In genomic region chr2:134527419-134528114, GRCm38 (mm10) we compare ENCODE assay signal across 8 mouse cellular contexts. TPM values are rescaled to one million over a fixed set of nuclear protein-coding genes. Genes with fewer than 3 reads are reported as not detected.
A peak's percentile ranks its signal among the peaks of the same experiment; 100 is the strongest.
DNase-seq lines count a peak whose midpoint lies in the region; ATAC-seq and TF ChIP-seq lines count a peak whose summit lies in the region.

No protein-coding gene starts in this region.

- H3K27me3 ChIP-seq in heart, postnatal 0 days (ENCODE audit: control insufficient read depth, insufficient read depth, low read length): no peaks in the 10 kb centered on the region
- no peaks in the 10 kb centered on the region for H3K27me3 ChIP-seq in limb, embryonic 14.5 days (ENCODE audit: control insufficient read depth, insufficient read depth, low read length)

- peak overlapping the region; percentile 12; the same call in 1 of the 2 replicates for H3K4me3 ChIP-seq in heart, postnatal 0 days (ENCODE audit: low read depth, low read length)
- no peak overlapping the region for H3K4me3 ChIP-seq in limb, embryonic 14.5 days (replicated peaks; ENCODE audit: low read length)

- H3K4me2 ChIP-seq in heart, postnatal 0 days (ENCODE audit: low read depth, low read length): peak overlapping the region; percentile 39
- H3K4me2 ChIP-seq in limb, embryonic 14.5 days (replicated peaks; ENCODE audit: low read depth, low read length, severe bottlenecking): peak overlapping the region; percentile 23; the same call in 1 of the 2 replicates

- 50% methylated on average over 11 of the region's 11 CpGs for WGBS in heart, postnatal 0 days
- WGBS in limb, embryonic 14.5 days: 50% methylated on average over 11 of the region's 11 CpGs

- TF ChIP-seq CTCF in heart, postnatal 0 days (IDR thresholded peaks at IDR 0.05; ENCODE audit: low read depth): no peak

- no peak for TF ChIP-seq EP300 in heart, postnatal 0 days (IDR thresholded peaks at IDR 0.05; ENCODE audit: low read depth)

- H3K9me3 ChIP-seq in heart, postnatal 0 days (replicated peaks; ENCODE audit: control insufficient read depth, low read length): no peaks in the 10 kb centered on the region
- H3K9me3 ChIP-seq in limb, embryonic 14.5 days (ENCODE audit: control insufficient read depth, low read length): no peaks in the 10 kb centered on the region

- peak; percentile 31 to 32 for DNase-seq in cerebellum, postnatal 10 days
- DNase-seq in cerebellum, adult 9-10 months: no peak
- DNase-seq in adrenal gland, postnatal 25 days: peak; percentile 6
- peak; percentile 26 for DNase-seq in heart, postnatal 0 days (ENCODE audit: low spot score)
- DNase-seq in limb, embryonic 14.5 days (ENCODE audit: low spot score): peak; percentile 40
- no peak for DNase-seq in left cerebral cortex, adult 8-10 months (ENCODE audit: low spot score in 2 of 2)
- DNase-seq in thymus, postnatal 0 days (ENCODE audit: low spot score): no peak
- DNase-seq in layer of hippocampus, adult 9-11 months: no peak

- H3K36me3 ChIP-seq in heart, postnatal 0 days (replicated peaks; ENCODE audit: control insufficient read depth, insufficient read depth, low read length): no peaks in the 10 kb centered on the region
- H3K36me3 ChIP-seq in limb, embryonic 14.5 days (ENCODE audit: control insufficient read depth, insufficient read depth, low read length): no peaks in the 10 kb centered on the region

- no peaks in the 10 kb centered on the region for H3K4me1 ChIP-seq in heart, postnatal 0 days (ENCODE audit: control insufficient read depth, insufficient read depth)
- peaks cover 4% of the 10 kb centered on the region; the same call in 1 of the 2 replicates for H3K4me1 ChIP-seq in limb, embryonic 14.5 days (ENCODE audit: control insufficient read depth, insufficient read depth, low read length)

- peak; percentile 58 for ATAC-seq in heart, postnatal 0 days (ENCODE audit: insufficient read depth, low read depth)
- peak; percentile 63; the same call in 1 of the 2 replicates for ATAC-seq in limb, embryonic 14.5 days (ENCODE audit: low FRiP score, low read depth)

- H3K27ac ChIP-seq in heart, postnatal 0 days (ENCODE audit: low read depth): peak overlapping the region; percentile 56
- peak overlapping the region; percentile 28; the same call in 1 of the 2 replicates for H3K27ac ChIP-seq in limb, embryonic 14.5 days (replicated peaks; ENCODE audit: low read depth, low read length)

- no peak for TF ChIP-seq POLR2A in limb, embryonic 14.5 days (IDR thresholded peaks at IDR 0.05; ENCODE audit: borderline replicate concordance, extremely low read depth, insufficient read depth, insufficient read length)

- H3K9ac ChIP-seq in heart, postnatal 0 days (replicated peaks; ENCODE audit: low read depth, low read length): no peak overlapping the region
- H3K9ac ChIP-seq in limb, embryonic 14.5 days (ENCODE audit: low read depth, low read length, severe bottlenecking): no peak overlapping the region

RNA-seq across cellular contexts. Expression of gene Hao1, which starts 26.6 kb away (rescaled TPM):
- 0.88 and 1.3 TPM in 2 replicates for total RNA-seq in adrenal gland, postnatal 25 days (2021)
- not detected in 2 replicates for total RNA-seq in heart, postnatal 0 days (2014; rRNA removed; ENCODE audit: low replicate concordance)
- 0.07 and 0.11 TPM in 2 replicates for polyA plus RNA-seq in heart, postnatal 0 days (2015; fragmentation: Nextera tagmentation; extraction: Ambion mirVana)
- 0.03 TPM in 1 of 2 replicates, not detected in the other for polyA plus RNA-seq in limb, embryonic 14.5 days (2012; rRNA removed)
- polyA plus RNA-seq in limb, embryonic 14.5 days (2014; fragmentation: Nextera tagmentation; extraction: Ambion mirVana): 0.08 TPM in 1 of 2 replicates, not detected in the other
- under 1 TPM in 1 of 4 experiments, not detected in 3; 0.17 TPM for total RNA-seq in left cerebral cortex, adult 8-10 months (2022)
- 0.08 TPM in 1 of 2 replicates, not detected in the other for polyA plus RNA-seq in thymus, postnatal 0 days (2015; fragmentation: Nextera tagmentation; extraction: Ambion mirVana)

Comparison
In these comparisons a context has a peak if more than half of its experiments do, and no peak if none do; other contexts are left out.
1. DNase-seq: peak in cerebellum, postnatal 10 days (2 of 2), adrenal gland, postnatal 25 days (single experiment), heart, postnatal 0 days (single experiment) and limb, embryonic 14.5 days (single experiment); none in cerebellum, adult 9-10 months (single experiment), left cerebral cortex, adult 8-10 months (0 of 2), thymus, postnatal 0 days (single experiment) and layer of hippocampus, adult 9-11 months (single experiment).